Mouse (Mus musculus): ENCODE measurements around the gene Gm9049. TPM values are rescaled to one million over a fixed set of nuclear protein-coding genes. Genes with fewer than 3 reads are reported as not detected.
A peak's percentile ranks its signal among the peaks of the same experiment; 100 is the strongest.
"Not testable (repeated sequence)": the region's sequence is repeated elsewhere in the genome, so short reads cannot be mapped to it uniquely, and the experiment has no call there.

Gene Gm9049
- not detected in 2 replicates for polyA plus RNA-seq (2016; fragmentation: Nextera tagmentation; extraction: Ambion mirVana)

DNA sequence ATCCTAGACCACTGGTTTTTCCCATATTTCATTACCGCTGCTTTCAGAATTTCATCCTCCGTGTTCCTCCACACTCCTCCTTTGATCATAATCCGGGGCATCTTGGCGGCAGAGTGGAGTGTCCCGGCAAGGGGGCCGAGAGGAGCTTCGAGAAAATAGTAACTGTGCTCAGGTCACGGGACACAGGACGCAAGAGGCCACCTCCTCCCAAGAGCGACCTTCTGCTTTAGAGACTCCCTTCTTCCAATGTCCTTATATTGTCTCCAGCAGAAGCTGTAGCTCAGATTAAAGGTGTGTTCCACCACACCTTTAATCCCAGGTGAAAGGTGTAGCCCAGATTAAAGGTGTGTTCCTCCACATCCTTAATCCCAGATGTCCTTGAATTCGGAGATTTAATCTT lies at the start of gene Gm9049:
Gene Gm9049 (minus strand): TSS at position 101 of the 400 bp plus-strand sequence.
- 78% methylated on average over 1 of the region's 11 CpGs for WGBS
- H3K4me3 ChIP-seq; H3K27ac ChIP-seq (ENCODE audit: poor library complexity, severe bottlenecking); ATAC-seq (ENCODE audit: insufficient number of reproducible peaks, low FRiP score); H3K9ac ChIP-seq; H3K36me3 ChIP-seq; H3K4me1 ChIP-seq (replicated peaks); H3K4me2 ChIP-seq; H3K27me3 ChIP-seq (replicated peaks); H3K9me3 ChIP-seq (replicated peaks): not testable (repeated sequence)

DNA sequence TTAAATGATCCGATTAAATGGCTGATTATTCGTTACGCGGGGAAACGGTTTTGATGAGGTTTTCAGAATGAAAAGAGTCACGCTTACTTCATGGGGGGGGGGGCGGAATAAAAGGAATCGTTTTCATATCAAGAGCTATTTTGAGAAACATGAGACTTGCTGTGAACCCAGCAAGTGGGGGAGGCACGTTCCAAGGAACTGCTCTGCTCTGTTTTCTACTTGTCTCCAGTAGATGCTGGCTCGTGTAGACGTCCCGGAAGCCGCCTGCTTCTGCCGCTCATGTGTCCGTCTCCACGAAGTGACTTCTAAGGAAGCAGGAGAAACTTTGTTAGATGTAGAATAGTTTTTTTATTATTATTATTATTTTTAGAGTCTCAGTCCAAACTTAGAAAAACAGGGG lies 46.0 kb upstream of the Gm9049 start:
- no peak for ATAC-seq (ENCODE audit: insufficient number of reproducible peaks, low FRiP score)
- WGBS, result 85% methylated on average over 16 of the region's 16 CpGs
- Histone ChIP-seq H3K4me2 (no peak overlapping the region), H3K9ac (no peak overlapping the region), H3K9me3 (replicated peaks) (no peaks in the 10 kb centered on the region), H3K27me3 (replicated peaks) (no peaks in the 10 kb centered on the region), H3K4me1 (replicated peaks) (no peaks in the 10 kb centered on the region), H3K4me3 (no peak overlapping the region), H3K36me3 (no peaks in the 10 kb centered on the region), H3K27ac (ENCODE audit: poor library complexity, severe bottlenecking) (no peak overlapping the region)

DNA sequence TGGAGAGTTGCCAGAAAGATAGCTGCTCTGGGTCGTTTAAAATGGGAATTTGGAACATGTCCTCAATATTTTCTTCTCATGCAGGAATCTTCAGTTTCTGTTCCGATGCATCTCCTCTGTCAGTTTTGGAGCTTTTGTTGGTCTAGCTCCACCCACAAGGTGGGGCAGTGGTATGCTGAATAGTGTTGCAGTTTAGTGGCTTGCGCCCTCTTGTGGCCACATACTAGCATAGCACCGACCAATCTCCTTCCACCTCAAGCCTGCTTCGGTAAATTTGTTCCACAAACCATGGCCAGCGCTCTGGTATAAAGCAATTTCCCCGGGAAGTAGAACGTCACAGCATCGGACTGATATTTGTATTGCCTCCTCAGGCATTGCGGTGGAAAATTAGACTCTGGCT lies 16.5 kb upstream of the Gm9049 start:
- Histone ChIP-seq H3K9ac (no peak overlapping the region), H3K36me3 (no peaks in the 10 kb centered on the region), H3K27ac (ENCODE audit: poor library complexity, severe bottlenecking) (no peak overlapping the region), H3K4me2 (peak overlapping the region; percentile 45), H3K4me3 (no peak overlapping the region), H3K27me3 (replicated peaks) (no peaks in the 10 kb centered on the region), H3K4me1 (replicated peaks) (no peaks in the 10 kb centered on the region), H3K9me3 (replicated peaks) (0 out of 2 replicates have a peak, but pooled peaks cover 5% of the 10 kb centered on the region)
- WGBS, result 8% methylated on average over 10 of the region's 10 CpGs
- ATAC-seq (ENCODE audit: insufficient number of reproducible peaks, low FRiP score), result peak; percentile 64

DNA sequence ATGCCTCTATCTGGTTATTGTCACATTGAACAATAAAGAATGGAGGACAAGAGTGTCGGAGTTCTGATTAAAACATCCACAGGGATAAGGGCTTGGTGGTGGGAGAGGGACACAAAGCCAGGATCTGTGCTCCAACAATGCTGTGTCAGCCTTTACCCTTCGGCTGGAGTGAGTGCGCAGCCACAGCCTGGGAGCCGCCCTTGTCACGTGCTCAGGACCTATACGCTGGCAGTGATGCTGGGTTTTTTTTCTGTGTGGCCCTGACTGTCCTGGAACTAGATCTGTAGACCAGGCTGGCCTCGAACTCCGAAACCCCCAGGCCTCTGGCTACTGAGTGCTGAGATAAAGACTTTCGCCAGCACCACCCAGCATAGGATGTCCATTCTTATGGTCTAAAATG lies 15.6 kb upstream of the Gm9049 start:
- Histone ChIP-seq H3K9ac (no peak overlapping the region), H3K36me3 (no peaks in the 10 kb centered on the region), H3K4me1 (replicated peaks) (no peaks in the 10 kb centered on the region), H3K4me2 (no peak overlapping the region), H3K27me3 (replicated peaks) (no peaks in the 10 kb centered on the region), H3K9me3 (replicated peaks) (peaks cover 7% of the 10 kb centered on the region; the same call in 1 of the 2 replicates), H3K4me3 (no peak overlapping the region), H3K27ac (ENCODE audit: poor library complexity, severe bottlenecking) (no peak overlapping the region)
- WGBS, result 85% methylated on average over 9 of the region's 9 CpGs
- no peak for ATAC-seq (ENCODE audit: insufficient number of reproducible peaks, low FRiP score)

DNA sequence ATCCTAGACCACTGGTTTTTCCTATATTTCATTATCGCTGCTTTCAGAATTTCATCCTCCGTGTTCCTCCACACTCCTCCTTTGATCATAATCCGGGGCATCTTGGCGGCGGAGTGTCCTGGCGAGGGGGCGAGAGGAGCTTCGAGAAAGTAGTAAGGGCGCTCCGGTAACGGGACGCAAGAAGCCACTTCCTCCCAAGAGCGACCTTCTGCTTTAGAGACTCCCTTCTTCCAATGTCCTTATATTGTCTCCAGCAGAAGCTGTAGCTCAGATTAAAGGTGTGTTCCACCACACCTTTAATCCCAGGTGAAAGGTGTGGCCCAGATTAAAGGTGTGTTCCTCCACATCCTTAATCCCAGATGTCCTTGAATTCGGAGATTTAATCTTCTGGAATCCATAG lies 5.3 kb downstream of the Gm9049 start, which contains the start of gene Gm9048:
Gene Gm9048 (minus strand): TSS at position 101 of the 400 bp plus-strand sequence.
- whole genome bisulfite sequencing, result 85% methylated on average over 1 of the region's 14 CpGs
- H3K4me3 ChIP-seq; ATAC-seq (ENCODE audit: insufficient number of reproducible peaks, low FRiP score); H3K27ac ChIP-seq (ENCODE audit: poor library complexity, severe bottlenecking); H3K4me1 ChIP-seq (replicated peaks); H3K9ac ChIP-seq; H3K36me3 ChIP-seq; H3K27me3 ChIP-seq (replicated peaks); H3K4me2 ChIP-seq; H3K9me3 ChIP-seq (replicated peaks): not testable (repeated sequence)

DNA sequence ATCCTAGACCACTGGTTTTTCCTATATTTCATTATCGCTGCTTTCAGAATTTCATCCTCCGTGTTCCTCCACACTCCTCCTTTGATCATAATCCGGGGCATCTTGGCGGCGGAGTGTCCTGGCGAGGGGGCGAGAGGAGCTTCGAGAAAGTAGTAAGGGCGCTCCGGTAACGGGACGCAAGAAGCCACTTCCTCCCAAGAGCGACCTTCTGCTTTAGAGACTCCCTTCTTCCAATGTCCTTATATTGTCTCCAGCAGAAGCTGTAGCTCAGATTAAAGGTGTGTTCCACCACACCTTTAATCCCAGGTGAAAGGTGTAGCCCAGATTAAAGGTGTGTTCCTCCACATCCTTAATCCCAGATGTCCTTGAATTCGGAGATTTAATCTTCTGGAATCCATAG lies 10.8 kb downstream of the Gm9049 start, which contains the start of gene Gm9046:
Gene Gm9046 (minus strand): TSS at position 101 of the 400 bp plus-strand sequence.
- not testable (repeated sequence) for H3K27me3 ChIP-seq (replicated peaks); H3K36me3 ChIP-seq; H3K27ac ChIP-seq (ENCODE audit: poor library complexity, severe bottlenecking); ATAC-seq (ENCODE audit: insufficient number of reproducible peaks, low FRiP score); H3K4me3 ChIP-seq; H3K4me1 ChIP-seq (replicated peaks); H3K9ac ChIP-seq; H3K4me2 ChIP-seq; H3K9me3 ChIP-seq (replicated peaks)
- WGBS, result no CpG with 5 or more reads among the region's 14 CpGs

DNA sequence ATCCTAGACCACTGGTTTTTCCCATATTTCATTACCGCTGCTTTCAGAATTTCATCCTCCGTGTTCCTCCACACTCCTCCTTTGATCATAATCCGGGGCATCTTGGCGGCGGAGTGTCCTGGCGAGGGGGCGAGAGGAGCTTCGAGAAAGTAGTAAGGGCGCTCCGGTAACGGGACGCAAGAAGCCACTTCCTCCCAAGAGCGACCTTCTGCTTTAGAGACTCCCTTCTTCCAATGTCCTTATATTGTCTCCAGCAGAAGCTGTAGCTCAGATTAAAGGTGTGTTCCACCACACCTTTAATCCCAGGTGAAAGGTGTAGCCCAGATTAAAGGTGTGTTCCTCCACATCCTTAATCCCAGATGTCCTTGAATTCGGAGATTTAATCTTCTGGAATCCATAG lies 16.2 kb downstream of the Gm9049 start, which contains the start of gene Gm9045:
Gene Gm9045 (minus strand): TSS at position 101 of the 400 bp plus-strand sequence.
- H3K4me3 ChIP-seq; ATAC-seq (ENCODE audit: insufficient number of reproducible peaks, low FRiP score); H3K4me1 ChIP-seq (replicated peaks); H3K36me3 ChIP-seq; H3K9ac ChIP-seq; H3K4me2 ChIP-seq; H3K27me3 ChIP-seq (replicated peaks); H3K27ac ChIP-seq (ENCODE audit: poor library complexity, severe bottlenecking); H3K9me3 ChIP-seq (replicated peaks): not testable (repeated sequence)
- no CpG with 5 or more reads among the region's 14 CpGs for whole genome bisulfite sequencing

DNA sequence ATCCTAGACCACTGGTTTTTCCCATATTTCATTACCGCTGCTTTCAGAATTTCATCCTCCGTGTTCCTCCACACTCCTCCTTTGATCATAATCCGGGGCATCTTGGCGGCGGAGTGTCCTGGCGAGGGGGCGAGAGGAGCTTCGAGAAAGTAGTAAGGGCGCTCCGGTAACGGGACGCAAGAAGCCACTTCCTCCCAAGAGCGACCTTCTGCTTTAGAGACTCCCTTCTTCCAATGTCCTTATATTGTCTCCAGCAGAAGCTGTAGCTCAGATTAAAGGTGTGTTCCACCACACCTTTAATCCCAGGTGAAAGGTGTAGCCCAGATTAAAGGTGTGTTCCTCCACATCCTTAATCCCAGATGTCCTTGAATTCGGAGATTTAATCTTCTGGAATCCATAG lies 21.6 kb downstream of the Gm9049 start, which contains the start of gene Gm9044:
Gene Gm9044 (minus strand): TSS at position 101 of the 400 bp plus-strand sequence.
- H3K4me3 ChIP-seq; H3K9ac ChIP-seq; H3K27me3 ChIP-seq (replicated peaks); ATAC-seq (ENCODE audit: insufficient number of reproducible peaks, low FRiP score); H3K36me3 ChIP-seq; H3K4me2 ChIP-seq; H3K9me3 ChIP-seq (replicated peaks); H3K27ac ChIP-seq (ENCODE audit: poor library complexity, severe bottlenecking); H3K4me1 ChIP-seq (replicated peaks): not testable (repeated sequence)
- no CpG with 5 or more reads among the region's 14 CpGs for WGBS

DNA sequence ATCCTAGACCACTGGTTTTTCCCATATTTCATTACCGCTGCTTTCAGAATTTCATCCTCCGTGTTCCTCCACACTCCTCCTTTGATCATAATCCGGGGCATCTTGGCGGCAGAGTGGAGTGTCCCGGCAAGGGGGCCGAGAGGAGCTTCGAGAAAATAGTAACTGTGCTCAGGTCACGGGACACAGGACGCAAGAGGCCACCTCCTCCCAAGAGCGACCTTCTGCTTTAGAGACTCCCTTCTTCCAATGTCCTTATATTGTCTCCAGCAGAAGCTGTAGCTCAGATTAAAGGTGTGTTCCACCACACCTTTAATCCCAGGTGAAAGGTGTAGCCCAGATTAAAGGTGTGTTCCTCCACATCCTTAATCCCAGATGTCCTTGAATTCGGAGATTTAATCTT lies 27.0 kb downstream of the Gm9049 start, which contains the start of gene Gm9040:
Gene Gm9040 (minus strand): TSS at position 101 of the 400 bp plus-strand sequence.
- not testable (repeated sequence) for H3K9ac ChIP-seq; H3K27ac ChIP-seq (ENCODE audit: poor library complexity, severe bottlenecking); H3K4me2 ChIP-seq; H3K4me1 ChIP-seq (replicated peaks); H3K9me3 ChIP-seq (replicated peaks); H3K4me3 ChIP-seq; H3K36me3 ChIP-seq; ATAC-seq (ENCODE audit: insufficient number of reproducible peaks, low FRiP score); H3K27me3 ChIP-seq (replicated peaks)
- WGBS, result no CpG with 5 or more reads among the region's 11 CpGs

DNA sequence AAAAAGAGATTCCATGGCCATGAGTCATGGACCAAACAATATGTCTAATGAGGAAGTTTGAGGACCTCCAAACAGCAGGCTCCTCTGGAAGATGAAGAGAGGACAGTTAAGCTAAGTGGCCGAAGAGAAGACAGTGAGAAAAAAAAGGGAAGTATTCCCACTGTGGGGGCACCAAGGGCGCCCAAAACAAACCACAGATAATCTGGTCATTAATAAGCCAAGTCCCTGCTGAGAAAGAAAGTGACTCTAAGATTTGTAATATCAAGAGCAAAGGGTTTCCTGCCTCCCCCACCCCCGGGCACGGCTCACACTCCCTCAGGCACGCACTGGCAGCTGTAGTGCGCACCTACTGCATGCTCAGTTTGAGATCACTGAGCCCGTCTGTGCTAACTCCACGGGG lies 34.9 kb downstream of the Gm9049 start:
- H3K4me3 ChIP-seq, result no peak overlapping the region
- H3K36me3 ChIP-seq, result no peaks in the 10 kb centered on the region
- H3K4me2 ChIP-seq, result no peak overlapping the region
- no peaks in the 10 kb centered on the region for H3K4me1 ChIP-seq (replicated peaks)
- ATAC-seq (ENCODE audit: insufficient number of reproducible peaks, low FRiP score), result no peak
- no peaks in the 10 kb centered on the region for H3K27me3 ChIP-seq (replicated peaks)
- H3K27ac ChIP-seq (ENCODE audit: poor library complexity, severe bottlenecking), result no peak overlapping the region
- WGBS, result 78% methylated on average over 8 of the region's 8 CpGs
- H3K9ac ChIP-seq, result no peak overlapping the region
- no peaks in the 10 kb centered on the region for H3K9me3 ChIP-seq (replicated peaks)

DNA sequence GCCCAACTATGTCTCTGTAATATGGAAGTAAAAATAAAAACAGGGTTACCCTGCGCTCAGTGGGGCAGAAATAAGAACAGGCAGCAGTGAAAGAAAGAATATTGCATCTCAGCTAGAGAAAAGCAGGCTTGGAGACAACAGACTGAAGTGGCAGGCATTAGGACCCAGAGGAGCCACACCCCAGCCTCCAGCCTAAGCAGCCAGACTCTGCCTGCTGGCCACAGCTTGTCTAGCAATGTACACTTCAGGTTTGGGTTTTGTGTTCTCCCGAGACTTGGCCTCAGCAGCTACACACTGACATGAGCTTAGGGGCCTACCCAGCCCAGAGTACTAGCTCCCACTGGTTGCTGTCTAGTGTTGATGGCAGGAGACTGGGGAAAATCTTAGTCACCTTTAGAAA lies 51.8 kb downstream of the Gm9049 start:
- ATAC-seq (ENCODE audit: insufficient number of reproducible peaks, low FRiP score); H3K4me3 ChIP-seq: not testable (repeated sequence)

More for the DNA sequence above, 51.8 kb downstream of the Gm9049 start:
- not testable (repeated sequence) for H3K4me2 ChIP-seq; H3K4me1 ChIP-seq (replicated peaks); H3K27me3 ChIP-seq (replicated peaks); H3K9ac ChIP-seq; H3K36me3 ChIP-seq; H3K9me3 ChIP-seq (replicated peaks); H3K27ac ChIP-seq (ENCODE audit: poor library complexity, severe bottlenecking)
- 44% methylated on average over 2 of the region's 2 CpGs for WGBS

Data from heart, embryonic 12.5 days (tissue).